Mouse (Mus musculus) embryonic fibroblast, embryonic 13.5 days (primary cell): Measurements from ENCODE around the gene Dip2b.

ENCODE experiments used
- CTCF ChIP-seq: IDR thresholded peaks from 2 replicates; pipeline ENCODE4 v1.5.1; 2011; ENCODE audit warnings: mild to moderate bottlenecking, control low read depth, low read length, moderate library complexity, borderline replicate concordance; ENCODE audit not compliant: insufficient read depth
- POLR2A ChIP-seq: IDR thresholded peaks from 2 replicates; pipeline ENCODE4 v1.6.1; 2011; ENCODE audit warnings: low read depth, mild to moderate bottlenecking, control low read depth, low read length, moderate library complexity

DNA sequence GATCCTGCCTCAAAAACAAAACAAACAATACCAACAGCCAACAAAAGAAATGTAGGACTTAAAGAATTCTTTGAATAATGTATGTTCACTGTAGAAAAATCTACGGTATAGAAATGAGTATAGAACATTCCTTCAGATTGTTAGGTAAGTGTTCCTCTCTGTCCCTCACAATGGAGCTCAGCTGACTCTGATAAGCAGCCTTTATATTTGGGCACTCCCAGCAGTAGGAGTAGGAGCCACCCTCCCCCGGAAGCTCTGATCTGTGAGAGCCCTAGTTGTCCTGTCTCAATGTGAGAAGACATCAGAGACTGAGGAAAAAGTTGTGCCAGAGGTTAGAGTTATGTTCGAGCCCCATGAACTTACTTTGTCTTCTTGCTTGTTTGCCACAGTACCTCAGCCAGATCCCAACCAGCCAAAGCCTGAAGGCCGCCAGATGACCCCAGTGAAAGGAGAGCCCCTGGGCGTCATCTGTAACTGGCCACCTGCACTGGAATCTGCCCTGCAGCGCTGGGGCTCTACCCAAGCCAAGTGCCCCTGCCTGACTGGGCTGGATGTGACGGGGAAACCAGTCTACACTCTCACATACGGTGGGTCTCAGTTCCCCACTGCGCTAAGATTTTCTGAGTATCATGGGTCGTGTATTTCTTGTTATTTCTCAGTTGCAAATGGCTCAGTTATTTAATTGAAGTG is 118.5 kb downstream of the Dip2b start:
- no peak for TF ChIP-seq CTCF
- no peak for TF ChIP-seq POLR2A
